Comparison of ENCODE assay signal across 7 mouse cellular contexts in genomic region chr5:147957592-147958271, GRCm38 (mm10). TPM values are rescaled to one million over a fixed set of nuclear protein-coding genes. Genes with fewer than 3 reads are reported as not detected.
DNase-seq lines count a peak whose midpoint lies in the region; ATAC-seq and TF ChIP-seq lines count a peak whose summit lies in the region.

No protein-coding gene starts in this region.

- peak overlapping the region; percentile 84 for H3K4me3 ChIP-seq in cerebellum, adult 2 months (replicated peaks; ENCODE audit: insufficient read depth, low read depth, low read length)
- H3K4me3 ChIP-seq in hindbrain, postnatal 0 days (ENCODE audit: low read length) = peak overlapping the region; percentile 59
- H3K4me3 ChIP-seq in lung, postnatal 0 days (ENCODE audit: low read depth, low read length) = peak overlapping the region; percentile 40

- DNase-seq in adrenal gland, adult 2 months = peak; percentile 21
- peak; percentile 83 to 89 for DNase-seq in cerebellum, adult 2 months
- peak; percentile 83 to 85 for DNase-seq in frontal cortex, postnatal 14 days (ENCODE audit: low spot score in 2 of 2)
- DNase-seq in hindbrain, postnatal 0 days (ENCODE audit: low spot score) = peak; percentile 82
- peak; percentile 93 for DNase-seq in left cerebral cortex, adult 11 months (ENCODE audit: low spot score)
- DNase-seq in lung, postnatal 0 days (ENCODE audit: low spot score) = peak; percentile 78
- DNase-seq in right cerebral cortex, postnatal 4 days = peak; percentile 79

- H3K36me3 ChIP-seq in hindbrain, postnatal 0 days (ENCODE audit: insufficient read depth, low read length) = no peaks in the 10 kb centered on the region
- H3K36me3 ChIP-seq in lung, postnatal 0 days (ENCODE audit: insufficient read depth, low read length) = no peaks in the 10 kb centered on the region

- H3K27ac ChIP-seq in cerebellum, adult 2 months (ENCODE audit: insufficient read depth, low read length) = peak overlapping the region; percentile 97
- H3K27ac ChIP-seq in hindbrain, postnatal 0 days = peak overlapping the region; percentile 81
- no peak overlapping the region for H3K27ac ChIP-seq in lung, postnatal 0 days (ENCODE audit: low read length)

- 0 out of 2 replicates have a peak, but pooled peaks have one; percentile 22 for TF ChIP-seq POLR2A in cerebellum, adult 2 months (IDR thresholded peaks at IDR 0.05; ENCODE audit: borderline replicate concordance, insufficient read depth, low read length)

- WGBS in cerebellum, adult 2 months = under 1% methylated on average over 42 of the region's 42 CpGs
- WGBS in hindbrain, postnatal 0 days = 2% methylated on average over 42 of the region's 42 CpGs
- WGBS in lung, postnatal 0 days = 2% methylated on average over 38 of the region's 42 CpGs

- peak overlapping the region; percentile 70 for H3K4me2 ChIP-seq in hindbrain, postnatal 0 days (ENCODE audit: low read depth, low read length)
- H3K4me2 ChIP-seq in lung, postnatal 0 days (replicated peaks; ENCODE audit: low read depth, low read length) = peak overlapping the region; percentile 80

- H3K9ac ChIP-seq in hindbrain, postnatal 0 days (replicated peaks; ENCODE audit: low read length) = peak overlapping the region; percentile 69
- no peak overlapping the region for H3K9ac ChIP-seq in lung, postnatal 0 days (replicated peaks; ENCODE audit: low read depth)

- no peaks in the 10 kb centered on the region for H3K9me3 ChIP-seq in hindbrain, postnatal 0 days (ENCODE audit: low read length)
- H3K9me3 ChIP-seq in lung, postnatal 0 days (ENCODE audit: low read length) = no peaks in the 10 kb centered on the region

- ATAC-seq in hindbrain, postnatal 0 days = peak; percentile 48
- peak; percentile 41 for ATAC-seq in lung, postnatal 0 days

- H3K4me1 ChIP-seq in cerebellum, adult 2 months (ENCODE audit: control insufficient read depth, insufficient read depth, low read length) = no peaks in the 10 kb centered on the region; the same call in 1 of the 2 replicates
- H3K4me1 ChIP-seq in hindbrain, postnatal 0 days (ENCODE audit: insufficient read depth, low read length) = no peaks in the 10 kb centered on the region
- no peaks in the 10 kb centered on the region for H3K4me1 ChIP-seq in lung, postnatal 0 days (ENCODE audit: insufficient read depth, low read depth, low read length)

- H3K27me3 ChIP-seq in cerebellum, adult 2 months (ENCODE audit: control insufficient read depth, insufficient read depth, low read length) = no peaks in the 10 kb centered on the region
- no peaks in the 10 kb centered on the region; the same call in 1 of the 2 replicates for H3K27me3 ChIP-seq in hindbrain, postnatal 0 days (ENCODE audit: insufficient read depth, low read length)
- H3K27me3 ChIP-seq in lung, postnatal 0 days (replicated peaks; ENCODE audit: insufficient read depth, low read length) = peaks cover 18% of the 10 kb centered on the region; the same call in 1 of the 2 replicates

- TF ChIP-seq EP300 in lung, postnatal 0 days (IDR thresholded peaks at IDR 0.05) = no peak

- TF ChIP-seq CTCF in cerebellum, adult 2 months (IDR thresholded peaks at IDR 0.05; ENCODE audit: borderline replicate concordance, insufficient read depth, low read depth, low read length) = no peak
- no peak for TF ChIP-seq CTCF in hindbrain, postnatal 0 days (IDR thresholded peaks at IDR 0.05; ENCODE audit: low read depth)
- TF ChIP-seq CTCF in lung, postnatal 0 days (IDR thresholded peaks at IDR 0.05) = no peak

RNA-seq across cellular contexts. Expression of gene Mtus2, which starts 0.6 kb away (rescaled TPM):
- total RNA-seq in adrenal gland, adult 2 months (2021) = 1 to 10 TPM; 2.7 to 3.6 TPM
- 5.9 and 7.7 TPM in 2 replicates for polyA plus RNA-seq in adrenal gland, adult 2 months (2012; rRNA removed)
- polyA plus RNA-seq in cerebellum, adult 2 months (2012; rRNA removed) = 33.3 TPM in 2 replicates
- total RNA-seq in hindbrain, postnatal 0 days (2014; rRNA removed) = 40.4 and 50.2 TPM in 2 replicates
- polyA plus RNA-seq in hindbrain, postnatal 0 days (2015; fragmentation: Nextera tagmentation; extraction: Ambion mirVana) = 31.3 and 33.6 TPM in 2 replicates
- polyA plus RNA-seq in lung, postnatal 0 days (2015; fragmentation: Nextera tagmentation; extraction: Ambion mirVana) = 5.5 TPM in 2 replicates

Comparison
In these comparisons a context has a peak if more than half of its experiments do, and no peak if none do; other contexts are left out.
1. DNase-seq: peak in every context shown above with its lines; median percentile 93 in left cerebral cortex, adult 11 months; 86 in cerebellum, adult 2 months; 84 in frontal cortex, postnatal 14 days; 82 in hindbrain, postnatal 0 days; 79 in right cerebral cortex, postnatal 4 days; 78 in lung, postnatal 0 days; 21 in adrenal gland, adult 2 months.